Mouse (Mus musculus) hindbrain, embryonic 10.5 days (tissue): ENCODE data around the gene Chmp4b. TPM values are rescaled to one million over a fixed set of nuclear protein-coding genes. Genes with fewer than 3 reads are reported as not detected.

Experiments used
- DNase-seq: peaks from one replicate; pipeline ENCODE4 v3.0.0-alpha.2; 2017; ENCODE audit warnings: low spot score
- H3K27ac ChIP-seq: fragments of 300-500 bp; sonication (generic); 2 replicates; pipeline ENCODE4 v1.5.1; 2016; ENCODE audit warnings: mild to moderate bottlenecking, moderate library complexity
- H3K27me3 ChIP-seq: fragments of 300-500 bp; sonication (generic); 2 replicates; pipeline ENCODE4 v1.6.1; 2016; ENCODE audit warnings: mild to moderate bottlenecking; ENCODE audit not compliant: poor library complexity, insufficient read depth, severe bottlenecking
- H3K36me3 ChIP-seq: fragments of 300-500 bp; sonication (generic); 2 replicates; pipeline ENCODE4 v1.6.1; 2016; ENCODE audit warnings: mild to moderate bottlenecking, moderate library complexity
- H3K4me1 ChIP-seq: fragments of 300-500 bp; sonication (generic); replicated peaks from 2 replicates; pipeline ENCODE4 v1.6.1; 2016; ENCODE audit warnings: mild to moderate bottlenecking
- H3K4me3 ChIP-seq: fragments of 300-500 bp; sonication (generic); 2 replicates; pipeline ENCODE4 v1.5.1; 2016; ENCODE audit warnings: mild to moderate bottlenecking, moderate library complexity
- H3K9me3 ChIP-seq: fragments of 300-500 bp; sonication (generic); 2 replicates; pipeline ENCODE4 v1.6.1; 2016; ENCODE audit warnings: mild to moderate bottlenecking, moderate library complexity
- WGBS: fragments of 180-500 bp; shearing (Covaris S2); methylation state at CpG from one replicate; pipeline ENCODE4 v1.1.7; 2016; 5-methylcytosine and 5-hydroxymethylcytosine counted together
- polyA plus RNA-seq: library from polyadenylated mRNA; unstranded; fragments of >200 nt; fragmentation: Nextera tagmentation; extraction: Ambion mirVana; gene quantifications from 2 replicates; pipeline ENCODE4 v1.2.1, GENCODE M21; 2016

Gene Chmp4b
- polyA plus RNA-seq, 1 experiment from 2014 or later = 18.1 TPM

DNA sequence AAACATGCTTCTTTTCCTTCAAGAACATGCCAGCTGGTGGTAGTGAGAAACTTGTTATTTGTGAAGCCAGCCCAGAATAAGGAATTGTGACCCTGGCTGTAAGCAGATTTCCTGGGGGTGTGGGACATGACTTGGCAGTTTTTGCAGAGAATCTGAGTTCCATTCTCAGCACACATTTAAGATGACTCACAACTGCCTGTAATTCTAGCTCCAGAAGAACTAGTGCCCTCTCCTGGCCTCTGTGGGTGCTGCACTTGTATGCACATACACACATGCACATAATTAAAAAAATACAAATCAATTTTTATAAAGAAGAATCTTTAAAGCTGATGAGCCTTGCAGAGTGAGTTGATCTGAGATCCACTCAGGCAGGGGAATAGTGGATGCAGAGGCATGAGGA, 27.4 kb upstream of the Chmp4b start:
- DNase-seq = no peak
- H3K4me3 ChIP-seq = no peak overlapping the region
- no peak overlapping the region for H3K27ac ChIP-seq
- H3K36me3 ChIP-seq = peaks cover 68% of the 10 kb centered on the region
- H3K9me3 ChIP-seq = peaks cover 7% of the 10 kb centered on the region; the same call in 1 of the 2 replicates
- H3K27me3 ChIP-seq = no peaks in the 10 kb centered on the region
- 0 out of 2 replicates have a peak, but pooled peaks cover 2% of the 10 kb centered on the region for H3K4me1 ChIP-seq

DNA sequence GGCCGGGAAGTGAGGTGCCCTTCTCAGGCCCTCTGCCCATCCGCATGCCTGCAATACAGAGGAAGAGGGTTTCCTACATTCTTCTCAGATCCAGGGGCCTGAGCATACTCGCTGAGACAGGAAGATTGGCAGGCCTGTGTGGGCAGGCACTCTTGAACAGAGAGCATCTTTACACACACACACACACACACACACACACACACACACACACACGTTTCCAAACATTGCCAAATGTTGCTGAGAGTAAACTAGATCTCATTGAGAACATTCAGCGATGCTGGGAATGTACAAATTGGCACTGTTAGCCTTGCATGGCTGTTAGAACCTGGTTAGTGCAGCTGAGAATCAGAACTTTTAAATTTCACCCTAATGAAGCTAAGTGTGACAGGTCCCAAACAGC, 21.0 kb upstream of the Chmp4b start:
- no peaks in the 10 kb centered on the region for H3K9me3 ChIP-seq
- 82% methylated on average over 5 of the region's 5 CpGs for WGBS
- H3K4me1 ChIP-seq = no peaks in the 10 kb centered on the region
- DNase-seq = no peak
- H3K4me3 ChIP-seq = no peak overlapping the region
- peaks cover 68% of the 10 kb centered on the region for H3K36me3 ChIP-seq
- H3K27me3 ChIP-seq = no peaks in the 10 kb centered on the region
- no peak overlapping the region for H3K27ac ChIP-seq

DNA sequence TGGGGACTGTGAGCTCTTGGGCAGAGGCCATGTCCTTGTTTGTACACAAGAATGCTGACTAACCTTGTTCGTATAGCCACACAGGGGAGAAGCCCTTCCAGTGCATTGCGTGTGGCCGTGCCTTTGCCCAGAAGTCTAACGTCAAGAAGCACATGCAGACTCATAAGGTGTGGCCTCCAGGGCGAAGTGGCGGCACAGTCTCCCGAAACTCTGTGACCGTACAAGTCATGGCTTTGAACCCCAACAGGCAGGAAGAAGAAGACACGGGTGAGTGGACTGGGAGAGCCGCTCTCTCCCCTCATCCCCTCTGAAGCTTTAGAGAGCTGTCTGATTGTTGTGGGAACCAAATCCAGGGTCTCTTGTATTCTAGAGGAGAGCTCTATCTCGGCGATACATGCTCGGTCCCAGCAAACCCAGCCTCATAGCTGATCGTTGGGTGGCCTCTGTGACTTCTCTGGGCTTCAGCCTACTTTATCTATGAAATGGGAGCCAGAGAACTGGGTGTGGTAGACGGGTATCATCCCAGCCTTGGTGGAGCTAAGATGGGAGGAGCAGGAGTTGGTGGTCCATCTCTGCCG, 19.2 kb upstream of the Chmp4b start:
- H3K36me3 ChIP-seq = peaks cover 72% of the 10 kb centered on the region
- 91% methylated on average over 16 of the region's 16 CpGs for WGBS

DNA sequence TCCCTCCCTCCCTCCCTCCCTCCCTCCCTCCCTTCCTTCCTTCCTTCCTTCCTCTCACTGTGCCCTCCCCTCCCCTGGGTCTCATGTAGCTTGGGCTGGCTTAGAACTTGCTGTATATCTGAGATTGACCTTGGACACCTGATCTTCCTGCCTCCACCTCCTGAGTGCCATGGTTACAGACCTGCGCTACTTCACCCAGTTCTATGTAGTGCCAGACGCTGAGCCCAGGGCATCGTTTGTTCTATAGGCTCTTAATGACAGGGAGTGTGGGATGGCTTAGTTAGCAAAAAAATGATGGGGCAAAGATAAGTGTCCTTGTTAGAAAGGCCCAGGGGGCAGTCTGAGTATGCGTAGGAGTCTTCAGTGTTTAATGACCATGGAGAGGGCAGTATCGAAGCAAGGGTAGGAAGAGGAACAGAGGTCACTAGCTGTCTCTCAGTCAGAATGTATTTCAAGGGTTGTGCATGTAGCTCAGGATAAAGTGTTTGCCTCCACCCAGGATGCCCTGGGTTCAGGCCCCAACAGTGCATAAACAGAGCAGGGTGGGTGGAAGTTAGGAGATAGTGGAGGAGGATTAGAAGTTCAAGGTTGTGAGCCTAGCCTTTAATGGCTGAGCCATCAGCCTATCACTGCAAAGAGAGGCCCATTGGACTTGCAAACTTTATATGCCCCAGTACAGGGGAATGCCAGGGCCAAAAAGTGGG, 18.3 kb upstream of the Chmp4b start:
- 86% methylated on average over 5 of the region's 5 CpGs for WGBS
- no peaks in the 10 kb centered on the region for H3K4me1 ChIP-seq
- H3K4me3 ChIP-seq = no peak overlapping the region
- H3K27ac ChIP-seq = no peak overlapping the region
- H3K27me3 ChIP-seq = no peaks in the 10 kb centered on the region
- peaks cover 76% of the 10 kb centered on the region for H3K36me3 ChIP-seq
- H3K9me3 ChIP-seq = peaks cover 4% of the 10 kb centered on the region
- no peak for DNase-seq

More for the DNA sequence above, 19.2 kb upstream of the Chmp4b start:
- Histone ChIP-seq H3K9me3 (no peaks in the 10 kb centered on the region), H3K4me3 (peak overlapping the region; percentile 4; the same call in 1 of the 2 replicates), H3K4me1 (no peaks in the 10 kb centered on the region), H3K27me3 (no peaks in the 10 kb centered on the region), H3K27ac (peak overlapping the region; percentile 59; the same call in 1 of the 2 replicates)
- no peak for DNase-seq

DNA sequence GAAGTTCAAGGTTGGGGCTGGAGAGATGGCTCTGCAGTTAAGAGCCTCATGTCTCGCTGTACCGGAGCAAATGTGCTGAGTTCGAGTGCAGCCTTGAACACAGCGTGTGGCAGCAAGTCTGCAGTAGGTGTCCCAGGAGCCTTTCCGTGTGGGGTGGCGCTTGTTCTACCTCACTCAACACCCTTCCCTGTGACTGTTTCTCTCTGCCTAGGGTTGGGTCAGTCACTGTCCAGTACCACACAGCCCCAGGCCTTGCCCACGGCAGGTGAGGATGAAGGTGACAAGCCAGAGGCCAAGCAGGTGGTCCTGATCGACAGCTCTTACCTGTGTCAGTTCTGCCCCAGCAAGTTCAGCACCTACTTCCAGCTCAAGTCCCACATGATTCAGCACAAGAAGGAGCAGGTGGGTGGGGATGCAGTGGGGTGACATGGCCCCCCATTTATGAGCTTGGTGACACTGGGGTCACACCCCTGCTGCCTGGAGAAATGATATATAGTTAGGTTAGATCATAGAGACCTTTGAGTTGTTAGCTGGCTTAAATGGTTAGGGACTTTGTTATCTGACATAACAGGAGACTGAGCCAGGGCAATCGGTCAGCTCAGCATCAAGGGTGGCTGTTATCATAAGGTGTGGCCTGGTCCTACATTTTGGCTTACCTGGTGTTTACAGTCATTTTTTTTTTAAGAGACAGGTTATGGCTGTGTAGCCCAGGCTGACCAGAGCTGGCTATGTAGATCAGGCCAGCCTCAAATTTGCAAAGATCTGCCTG, 17.4 kb upstream of the Chmp4b start:
- WGBS = 91% methylated on average over 9 of the region's 9 CpGs
- H3K36me3 ChIP-seq = peaks cover 76% of the 10 kb centered on the region
- no peaks in the 10 kb centered on the region for H3K27me3 ChIP-seq
- H3K4me1 ChIP-seq = no peaks in the 10 kb centered on the region
- H3K4me3 ChIP-seq = no peak overlapping the region
- no peak for DNase-seq
- H3K9me3 ChIP-seq = peaks cover 8% of the 10 kb centered on the region
- H3K27ac ChIP-seq = no peak overlapping the region

DNA sequence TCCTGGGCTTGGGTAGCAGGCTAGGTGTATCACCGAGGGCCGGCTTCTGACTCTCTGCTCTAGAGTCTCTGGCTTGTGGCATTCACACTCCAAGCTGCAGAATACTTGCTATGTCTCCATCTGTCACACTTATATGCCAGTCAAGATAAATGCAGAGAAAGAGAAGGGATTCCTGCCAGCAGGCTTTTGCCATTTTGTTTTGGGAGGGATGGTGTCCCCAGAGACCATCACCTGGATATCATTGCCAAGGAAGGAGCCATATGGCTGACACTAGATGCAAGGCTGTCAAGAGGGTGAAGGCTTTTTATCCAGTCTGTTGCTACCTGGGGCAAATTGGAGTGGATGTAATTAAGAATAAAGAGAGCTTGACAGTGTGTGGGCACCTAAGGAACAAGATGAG, 15.7 kb upstream of the Chmp4b start:
- no peak for DNase-seq
- 0 out of 2 replicates have a peak, but pooled peaks cover under 1% of the 10 kb centered on the region for H3K4me1 ChIP-seq
- no peaks in the 10 kb centered on the region for H3K27me3 ChIP-seq
- peaks cover 8% of the 10 kb centered on the region for H3K9me3 ChIP-seq
- peaks cover 66% of the 10 kb centered on the region for H3K36me3 ChIP-seq
- H3K27ac ChIP-seq = no peak overlapping the region
- WGBS = 95% methylated on average over 2 of the region's 2 CpGs
- no peak overlapping the region for H3K4me3 ChIP-seq

DNA sequence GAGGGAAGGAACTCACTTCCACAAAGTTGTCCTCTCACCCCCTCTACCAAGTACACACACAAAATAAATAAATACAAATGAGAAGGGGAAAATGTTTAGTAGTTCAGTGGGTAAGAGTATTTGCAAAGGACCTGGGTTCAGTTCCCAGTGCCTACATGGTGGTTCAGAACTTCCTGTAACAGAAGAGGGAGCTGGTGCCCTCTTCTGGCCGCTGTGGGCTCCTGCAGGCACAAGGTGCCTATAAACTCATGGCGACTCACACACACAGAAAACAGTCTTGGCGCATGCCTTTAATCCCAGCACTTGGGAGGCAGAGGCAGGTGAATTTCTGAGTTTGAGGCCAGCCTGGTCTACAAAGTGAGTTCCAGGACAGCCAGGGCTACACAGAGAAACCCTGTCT, 13.0 kb upstream of the Chmp4b start:
- Histone ChIP-seq H3K27ac (no peak overlapping the region), H3K36me3 (peaks cover 73% of the 10 kb centered on the region), H3K4me1 (0 out of 2 replicates have a peak, but pooled peaks cover 5% of the 10 kb centered on the region), H3K9me3 (peaks cover 8% of the 10 kb centered on the region), H3K27me3 (no peaks in the 10 kb centered on the region), H3K4me3 (no peak overlapping the region)
- no peak for DNase-seq
- WGBS = 96% methylated on average over 3 of the region's 3 CpGs

DNA sequence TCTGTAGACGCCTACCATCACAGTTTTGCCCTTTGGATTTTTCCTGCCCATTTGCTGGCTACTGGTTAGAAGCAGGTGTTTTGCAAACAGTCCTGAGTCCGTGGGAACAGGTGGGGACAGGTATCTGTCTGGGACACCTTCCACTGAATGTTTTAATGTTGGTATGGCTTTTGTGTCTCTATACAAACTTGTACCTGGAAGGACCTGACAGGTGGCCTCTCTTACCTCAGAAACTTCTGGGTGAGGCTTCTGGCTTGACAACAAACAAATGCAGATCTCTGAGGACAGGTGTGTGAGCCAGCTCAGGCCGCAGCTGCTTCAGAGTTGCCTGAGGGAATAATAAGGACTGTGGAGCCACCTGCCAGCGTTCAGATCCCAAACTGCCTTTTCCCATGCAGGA, 12.4 kb upstream of the Chmp4b start:
- Histone ChIP-seq H3K4me1 (0 out of 2 replicates have a peak, but pooled peaks cover 5% of the 10 kb centered on the region), H3K9me3 (peaks cover 8% of the 10 kb centered on the region), H3K27me3 (no peaks in the 10 kb centered on the region), H3K27ac (no peak overlapping the region), H3K36me3 (peaks cover 75% of the 10 kb centered on the region), H3K4me3 (no peak overlapping the region)
- DNase-seq = no peak
- WGBS = 95% methylated on average over 4 of the region's 4 CpGs

DNA sequence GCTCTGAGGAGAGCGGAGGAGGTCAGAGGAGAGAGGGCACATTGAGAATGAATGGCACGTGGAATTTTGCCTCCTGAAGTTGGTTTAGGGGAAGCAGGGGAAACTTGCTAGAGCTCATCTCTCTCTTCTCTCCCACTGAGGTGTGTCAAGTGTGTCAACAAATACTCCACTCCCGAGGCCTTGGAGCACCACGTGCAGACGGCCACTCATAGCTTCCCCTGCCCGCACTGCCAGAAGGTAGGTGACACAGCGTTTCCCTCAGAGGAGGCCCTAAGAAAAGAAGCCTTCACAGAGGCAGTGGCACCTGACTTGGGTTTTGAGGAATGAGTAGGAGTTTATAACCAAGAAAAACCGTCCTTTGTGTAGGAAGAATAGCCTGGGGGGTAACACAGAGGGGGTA, 10.3 kb upstream of the Chmp4b start:
- Histone ChIP-seq H3K4me1 (0 out of 2 replicates have a peak, but pooled peaks cover 5% of the 10 kb centered on the region), H3K4me3 (no peak overlapping the region), H3K9me3 (peaks cover 8% of the 10 kb centered on the region), H3K27me3 (no peaks in the 10 kb centered on the region), H3K27ac (no peak overlapping the region), H3K36me3 (peaks cover 80% of the 10 kb centered on the region)
- WGBS = 74% methylated on average over 8 of the region's 8 CpGs
- DNase-seq = no peak

DNA sequence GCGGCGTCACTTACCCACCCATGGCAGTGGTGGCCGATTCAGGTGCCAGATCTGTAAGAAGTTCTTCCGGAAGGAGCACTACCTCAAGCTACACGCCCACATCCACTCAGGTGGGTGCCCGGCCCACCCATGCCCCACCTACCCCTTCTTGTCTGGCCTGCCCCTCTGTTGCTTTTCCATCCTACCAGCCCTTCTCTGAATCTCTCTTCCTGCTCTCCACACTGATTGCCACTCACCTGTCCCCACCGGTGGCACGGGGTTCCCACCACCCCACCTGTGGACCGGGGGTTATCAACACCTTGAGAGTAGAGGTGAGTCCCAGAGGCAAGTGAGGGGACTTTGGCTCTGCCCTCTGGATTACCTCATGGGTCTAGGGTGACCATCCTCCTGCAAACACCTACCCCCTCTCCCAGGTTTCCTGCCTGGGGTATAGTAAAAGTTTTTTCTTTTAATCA, 9.5 kb upstream of the Chmp4b start:
- 92% methylated on average over 9 of the region's 9 CpGs for WGBS
- Histone ChIP-seq H3K27me3 (no peaks in the 10 kb centered on the region), H3K9me3 (peaks cover 8% of the 10 kb centered on the region), H3K4me1 (0 out of 2 replicates have a peak, but pooled peaks cover 5% of the 10 kb centered on the region), H3K4me3 (no peak overlapping the region), H3K36me3 (peaks cover 77% of the 10 kb centered on the region), H3K27ac (no peak overlapping the region)
- no peak for DNase-seq

DNA sequence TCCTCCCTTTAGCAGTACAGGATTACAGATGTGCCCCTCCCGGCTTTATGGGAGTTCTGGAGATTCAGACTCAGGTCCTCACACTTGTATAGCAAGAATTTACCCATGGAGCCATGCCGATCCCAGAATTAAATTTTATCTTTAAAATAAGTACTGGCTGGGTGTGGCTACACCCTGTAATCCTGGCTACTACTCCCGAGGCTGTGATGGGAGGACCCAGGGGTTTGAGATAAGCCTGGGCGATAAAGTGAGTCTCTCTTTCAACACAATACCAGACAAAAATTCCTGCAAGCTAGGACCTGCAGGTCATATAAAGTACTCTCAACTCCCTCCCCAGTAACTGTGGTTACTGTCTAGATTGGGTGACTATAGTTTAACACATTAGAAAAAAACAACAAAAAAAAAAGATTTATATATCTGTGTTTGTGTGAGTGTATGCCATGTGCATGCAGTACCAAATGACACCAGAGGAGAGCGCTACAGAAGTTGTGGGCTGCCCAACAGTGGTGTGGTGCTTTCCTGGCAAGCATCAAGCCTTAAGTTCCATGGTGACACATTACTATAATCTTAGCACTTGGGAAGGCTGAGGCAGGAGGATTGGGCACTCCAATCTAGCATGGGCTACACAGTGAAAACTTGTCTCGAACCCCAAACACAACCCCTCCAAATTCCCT, 8.7 kb upstream of the Chmp4b start:
- Histone ChIP-seq H3K9me3 (peaks cover 8% of the 10 kb centered on the region), H3K4me1 (0 out of 2 replicates have a peak, but pooled peaks cover 5% of the 10 kb centered on the region), H3K27ac (no peak overlapping the region), H3K27me3 (no peaks in the 10 kb centered on the region), H3K4me3 (no peak overlapping the region), H3K36me3 (peaks cover 69% of the 10 kb centered on the region)
- DNase-seq = no peak
- WGBS = 92% methylated on average over 6 of the region's 6 CpGs

DNA sequence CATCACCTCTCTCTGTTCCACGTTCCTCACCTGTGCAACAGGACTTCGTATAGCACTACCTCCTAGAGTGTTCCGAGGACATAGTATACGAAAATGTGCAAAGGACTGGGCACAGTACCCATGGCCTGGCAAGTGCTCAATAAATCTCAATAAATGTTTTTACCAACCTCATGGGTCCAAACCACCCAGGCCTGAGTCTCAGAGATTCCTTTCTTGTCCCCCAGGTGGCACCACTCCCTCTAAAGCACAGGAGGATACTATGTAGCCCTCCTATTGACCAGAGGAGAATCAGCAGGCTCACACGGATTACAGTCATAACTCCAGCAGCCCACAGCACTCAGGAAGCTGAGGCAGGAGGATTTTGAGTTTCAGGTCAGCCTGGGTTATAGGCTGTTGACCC, 4.9 kb upstream of the Chmp4b start:
- H3K27me3 ChIP-seq = no peaks in the 10 kb centered on the region

More for the DNA sequence above, 4.9 kb upstream of the Chmp4b start:
- 80% methylated on average over 5 of the region's 5 CpGs for WGBS
- DNase-seq = no peak
- Histone ChIP-seq H3K4me1 (peaks cover 9% of the 10 kb centered on the region), H3K4me3 (no peak overlapping the region), H3K36me3 (peaks cover 46% of the 10 kb centered on the region), H3K9me3 (no peaks in the 10 kb centered on the region; the same call in 1 of the 2 replicates), H3K27ac (no peak overlapping the region)
